Mouse (Mus musculus) cerebellum, adult 9-10 months (tissue): Measurements from ENCODE around the gene Acoxl.
A peak's percentile ranks its signal among the peaks of the same experiment; 100 is the strongest.

ENCODE experiments used
- DNase-seq: peaks from one replicate; pipeline ENCODE4 v3.0.0; 2022

Gene Acoxl

GRCm38 (mm10) chr2:128152845-128153550, 314.3 kb downstream of the Acoxl start:
- no peak for DNase-seq

- DNase-seq: no peak
Measured at GRCm38 (mm10) chr2:128153551-128153910, 314.9 kb downstream of the Acoxl start.

GRCm38 (mm10) chr2:128155412-128156066, 316.9 kb downstream of the Acoxl start:
- no peak for DNase-seq

GRCm38 (mm10) chr2:128156067-128156462, 317.4 kb downstream of the Acoxl start:
- DNase-seq: no peak

- no peak for DNase-seq
Measured at GRCm38 (mm10) chr2:128156557-128157412, 318.1 kb downstream of the Acoxl start.

GRCm38 (mm10) chr2:128158734-128159410, 320.2 kb downstream of the Acoxl start:
- no peak for DNase-seq

GRCm38 (mm10) chr2:128159619-128160125, 321.0 kb downstream of the Acoxl start:
- no peak for DNase-seq

GRCm38 (mm10) chr2:128163177-128163576, 324.5 kb downstream of the Acoxl start:
- DNase-seq: no peak

- DNase-seq: no peak
Measured at GRCm38 (mm10) chr2:128166623-128167423, 328.1 kb downstream of the Acoxl start.

GRCm38 (mm10) chr2:128167930-128168329, 329.3 kb downstream of the Acoxl start:
- no peak for DNase-seq

GRCm38 (mm10) chr2:128169486-128169885, 330.8 kb downstream of the Acoxl start:
- no peak for DNase-seq

- DNase-seq: no peak
Measured at GRCm38 (mm10) chr2:128169972-128170371, 331.3 kb downstream of the Acoxl start.

- no peak for DNase-seq
Measured at GRCm38 (mm10) chr2:128170614-128171013, 331.9 kb downstream of the Acoxl start.

- DNase-seq: peak; percentile 86
Measured at GRCm38 (mm10) chr2:128172266-128172665, 333.6 kb downstream of the Acoxl start.
